Mouse (Mus musculus): ENCODE measurements at regions not wholly inside any gene's neighbourhood (a gene's known extent, or its start where the extent isn't known, plus 50 kb on each side); places are given as distances from the start of the nearest gene placed in this dataset.

- TF ChIP-seq POLR2A (IDR thresholded peaks at IDR 0.05; ENCODE audit: borderline replicate concordance, extremely low read depth, insufficient read depth, insufficient read length, poor library complexity, severe bottlenecking) (no peak), CTCF (IDR thresholded peaks at IDR 0.05; ENCODE audit: borderline replicate concordance, extremely low read depth, insufficient read depth, insufficient read length) (no peak)
Observed at GRCm38 (mm10) chr1:143207399-143208065, 432.9 kb upstream of the B3galt2 start.
